Mouse (Mus musculus): ENCODE measurements at regions not wholly inside any gene's neighbourhood (a gene's known extent, or its start where the extent isn't known, plus 50 kb on each side); places are given as distances from the start of the nearest gene placed in this dataset.

GRCm38 (mm10) chr11:22617204-22617874 lies 105.5 kb downstream of the Tmem17 start:
- DNase-seq (ENCODE audit: low spot score), result peak; percentile 87

- no peak for DNase-seq (ENCODE audit: low spot score)
These were observed 109.2 kb downstream of the Tmem17 start for GRCm38 (mm10) chr11:22620912-22621705.

GRCm38 (mm10) chr11:22621868-22622267 lies 110.0 kb downstream of the Tmem17 start:
- DNase-seq (ENCODE audit: low spot score), result no peak

DNA sequence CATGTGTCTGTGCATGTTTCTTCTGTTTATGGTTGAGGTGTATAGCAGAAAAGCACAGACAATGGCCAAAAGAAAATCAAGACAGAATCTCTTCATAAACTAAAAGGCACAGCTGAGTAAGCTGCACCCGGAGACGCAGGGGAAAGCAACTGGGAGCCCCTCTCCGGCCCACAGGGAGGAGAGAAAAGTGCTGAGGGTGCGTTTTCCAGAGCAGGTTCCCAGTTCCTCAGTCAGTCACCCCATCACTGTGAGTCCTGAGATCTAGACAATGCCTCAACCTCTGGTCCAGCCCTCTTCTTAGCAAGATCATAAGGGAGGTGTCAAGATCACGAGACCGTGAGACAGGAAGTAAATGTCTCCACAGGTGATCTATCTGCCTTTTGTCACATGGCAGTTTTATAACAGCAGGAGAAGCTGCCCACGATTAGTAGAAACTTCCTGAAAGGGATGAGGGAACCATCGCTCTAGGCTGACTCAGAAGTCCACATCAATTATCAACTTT lies 110.7 kb downstream of the Tmem17 start:
- DNase-seq (ENCODE audit: low spot score), result no peak

DNA sequence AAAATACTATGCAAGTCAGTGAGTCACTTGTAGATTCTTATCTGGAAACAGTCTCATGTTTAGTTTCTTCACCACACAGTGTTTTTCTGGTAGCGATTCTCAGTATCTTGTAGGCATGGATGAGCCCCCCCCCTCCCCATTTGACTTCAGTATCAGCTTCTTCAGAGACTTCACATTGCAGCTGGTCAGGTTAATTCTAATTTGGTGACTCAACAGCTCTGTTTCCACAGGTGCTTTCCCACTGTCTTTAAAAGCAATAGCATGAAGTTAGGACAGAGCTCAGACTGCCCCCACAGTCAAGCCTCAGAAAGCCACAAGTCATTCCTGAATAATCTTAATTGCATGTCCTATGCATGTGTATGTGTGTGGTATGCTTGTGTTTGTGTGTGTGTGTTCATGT lies 114.5 kb downstream of the Tmem17 start:
- DNase-seq (ENCODE audit: low spot score), result no peak

DNA sequence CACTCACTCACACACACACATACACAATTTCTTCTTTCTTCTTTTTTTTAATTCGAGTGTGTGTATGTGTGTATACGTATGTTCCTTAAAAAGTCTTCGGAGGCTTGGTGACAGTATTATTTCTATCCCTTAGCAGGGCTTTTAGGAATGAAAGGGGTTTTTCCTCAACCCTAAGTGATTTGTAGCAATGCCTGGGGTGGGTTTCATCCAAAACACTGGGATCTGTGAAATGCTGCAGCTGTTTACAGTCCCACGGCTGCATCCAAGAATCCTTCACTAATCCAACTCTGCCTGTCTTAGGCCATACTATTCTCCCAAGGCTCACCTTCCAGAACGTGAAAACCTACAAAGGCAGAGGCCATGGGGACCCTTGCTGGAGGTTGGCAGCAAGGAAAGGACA lies 116.6 kb downstream of the Tmem17 start:
- no peak for DNase-seq (ENCODE audit: low spot score)

GRCm38 (mm10) chr11:22628979-22629378 lies 117.1 kb downstream of the Tmem17 start:
- peak; percentile 53 for DNase-seq (ENCODE audit: low spot score)

GRCm38 (mm10) chr11:22629581-22629980 lies 117.7 kb downstream of the Tmem17 start:
- peak; percentile 76 for DNase-seq (ENCODE audit: low spot score)

GRCm38 (mm10) chr11:22629991-22630390 lies 118.1 kb downstream of the Tmem17 start:
- no peak for DNase-seq (ENCODE audit: low spot score)

- no peak for DNase-seq (ENCODE audit: low spot score)
These were observed 119.1 kb downstream of the Tmem17 start for GRCm38 (mm10) chr11:22630982-22631381.

GRCm38 (mm10) chr11:22631606-22632313 lies 119.9 kb downstream of the Tmem17 start:
- DNase-seq (ENCODE audit: low spot score), result no peak

DNA sequence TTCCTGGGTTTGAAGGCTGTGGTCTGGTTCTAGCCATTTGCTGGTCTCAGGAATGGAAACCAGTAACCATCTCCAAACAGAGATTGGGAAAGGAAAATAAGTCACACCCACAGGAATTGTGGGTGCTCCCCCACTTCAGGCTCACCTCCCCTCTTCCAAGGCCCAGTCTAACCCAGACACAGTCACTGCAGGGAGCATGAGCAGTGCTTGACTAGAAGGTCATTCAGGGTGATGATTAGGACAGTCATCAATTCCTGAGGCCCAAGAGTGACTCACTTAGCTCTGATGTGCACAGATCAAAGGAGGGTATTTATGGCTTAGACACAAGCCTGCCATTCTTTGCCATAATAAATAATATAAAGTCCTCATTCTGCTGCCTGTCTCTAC lies 120.4 kb downstream of the Tmem17 start:
- no peak for DNase-seq (ENCODE audit: low spot score)

DNA sequence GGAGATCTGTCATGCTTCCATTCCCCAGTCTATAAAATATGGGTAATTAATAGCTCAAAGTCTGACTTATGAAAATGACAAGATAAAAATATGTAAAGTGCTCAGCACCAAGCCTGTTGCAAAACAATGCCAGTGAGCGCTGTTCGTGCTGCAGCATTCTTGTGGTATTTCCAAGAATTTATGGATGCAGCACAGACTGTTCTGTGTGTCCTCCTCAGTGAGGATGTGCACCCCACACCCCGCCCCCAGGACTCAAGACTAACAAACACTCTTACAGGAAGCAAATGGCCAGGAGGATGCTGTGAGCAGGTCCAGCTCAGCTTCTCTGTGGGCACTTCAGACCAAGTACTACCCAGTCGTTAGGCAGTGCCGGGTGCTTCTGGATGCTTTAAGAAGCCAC lies 121.1 kb downstream of the Tmem17 start:
- DNase-seq (ENCODE audit: low spot score), result peak; percentile 40

DNA sequence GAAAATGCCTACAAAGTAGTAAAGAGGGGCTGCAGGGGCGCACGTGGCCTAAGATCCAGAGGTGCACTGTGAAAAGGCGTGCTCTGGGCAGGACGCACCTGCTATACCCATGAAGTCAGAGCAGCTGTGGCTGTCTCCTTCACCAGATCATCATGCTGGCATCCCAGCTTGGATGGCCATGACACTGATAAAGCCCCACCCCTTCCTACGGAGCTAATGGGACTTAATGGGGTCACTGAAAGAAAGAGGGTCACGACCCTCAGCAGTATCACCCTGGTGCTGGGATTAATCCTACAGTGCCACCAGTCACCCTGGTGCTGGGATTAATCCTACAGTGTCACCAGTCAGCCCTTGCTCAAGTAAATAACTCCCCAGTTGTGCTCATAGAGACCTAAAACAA lies 122.1 kb downstream of the Tmem17 start:
- DNase-seq (ENCODE audit: low spot score), result no peak

DNA sequence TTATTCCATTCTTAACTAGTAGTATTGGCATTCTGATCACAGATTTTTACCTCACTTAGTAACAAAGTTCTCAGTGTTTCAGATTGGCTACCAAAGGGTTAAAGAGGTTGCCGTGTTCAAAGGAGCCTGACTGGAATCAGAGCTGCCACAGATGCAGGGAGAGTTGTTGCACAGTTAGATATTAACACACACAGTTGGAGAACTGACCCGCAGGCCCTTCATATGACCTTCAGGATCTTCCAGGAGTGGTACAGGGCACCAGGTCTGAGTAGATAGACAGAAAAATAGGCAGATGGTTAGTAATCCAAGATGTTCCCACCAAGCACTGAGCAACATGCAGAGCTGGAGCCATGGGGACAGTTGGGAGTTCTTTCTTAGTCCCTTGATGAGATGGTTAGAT lies 123.1 kb downstream of the Tmem17 start:
- no peak for DNase-seq (ENCODE audit: low spot score)

- DNase-seq (ENCODE audit: low spot score), result no peak
These were observed 124.4 kb downstream of the Tmem17 start for GRCm38 (mm10) chr11:22636321-22636720.

DNA sequence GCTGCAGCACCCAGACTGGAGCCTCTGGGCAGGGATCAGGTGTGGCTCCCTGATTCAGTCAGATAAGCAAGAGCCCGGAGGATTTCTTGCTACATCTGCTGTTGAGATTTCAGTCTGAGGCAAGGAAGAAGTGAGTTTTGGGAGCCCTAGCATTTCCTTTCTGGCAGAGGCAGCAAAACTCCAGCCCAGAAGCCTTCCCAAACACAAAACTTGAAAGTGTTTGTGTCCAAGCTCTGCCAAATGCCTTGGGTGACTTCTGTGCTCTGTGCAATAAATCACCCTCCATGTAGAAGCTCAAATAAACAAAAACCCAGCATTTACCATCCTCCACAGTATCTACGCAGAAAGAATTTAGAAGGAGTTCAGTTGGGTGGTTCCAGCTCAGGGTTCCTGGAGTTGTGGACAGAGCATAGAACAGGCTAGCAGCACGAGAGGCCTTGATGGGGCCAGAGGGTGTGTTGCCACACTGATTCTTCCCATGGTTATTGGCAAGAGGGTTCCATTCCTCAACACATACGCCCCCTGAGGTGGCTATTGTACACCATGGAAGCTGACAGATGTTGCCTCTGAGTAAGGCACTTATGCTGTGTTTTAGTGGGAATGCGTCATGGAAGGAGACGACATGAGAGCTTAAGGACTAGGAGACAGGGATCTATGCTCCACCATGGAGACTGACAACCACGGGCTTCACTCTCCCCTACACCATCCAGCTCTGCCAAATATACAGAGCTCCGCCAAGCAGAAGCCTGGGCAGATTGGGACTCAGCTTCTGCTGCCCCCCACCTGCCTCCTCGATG lies 125.1 kb downstream of the Tmem17 start:
- DNase-seq (ENCODE audit: low spot score), result peak; percentile 39

DNA sequence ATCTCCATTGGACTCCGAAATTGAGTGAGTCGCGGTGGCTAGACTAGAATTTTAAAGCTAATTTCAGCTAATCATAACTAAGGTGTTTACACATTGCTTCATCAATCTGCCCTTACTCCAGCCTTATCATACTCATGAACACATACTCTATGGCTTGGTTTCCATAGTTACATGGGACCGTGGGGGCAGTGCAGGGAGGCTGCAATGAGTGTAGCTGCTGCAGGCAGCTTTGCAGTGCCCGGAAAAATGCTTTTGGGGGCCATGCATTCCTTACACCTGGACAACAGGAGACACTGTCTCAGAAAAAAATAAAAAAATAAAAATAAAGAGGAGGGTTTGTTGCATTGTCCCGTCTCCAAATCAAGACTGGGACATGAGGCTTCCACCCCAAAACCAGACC lies 126.3 kb downstream of the Tmem17 start:
- DNase-seq (ENCODE audit: low spot score), result no peak

GRCm38 (mm10) chr11:22638700-22639099 lies 126.8 kb downstream of the Tmem17 start:
- no peak for DNase-seq (ENCODE audit: low spot score)

GRCm38 (mm10) chr11:22640371-22640990 lies 128.6 kb downstream of the Tmem17 start:
- no peak for DNase-seq (ENCODE audit: low spot score)

- DNase-seq (ENCODE audit: low spot score), result no peak
These were observed 129.6 kb downstream of the Tmem17 start for GRCm38 (mm10) chr11:22641450-22641849.
